11 mouse cellular contexts compared by ENCODE assay signal in genomic region chr19:48368056-48368455, GRCm38 (mm10).
DNase-seq lines count a peak whose midpoint lies in the region; ATAC-seq and TF ChIP-seq lines count a peak whose summit lies in the region.
"Had no signal": no experiment of that assay in that cellular context is flagged by ENCODE, and none has a peak within 500 bp of the region (broad histone marks: within the 10 kb centered on the region; RNA-seq: fewer than 3 reads in every experiment).

No protein-coding gene starts in this region.

- H3K27me3 ChIP-seq in forebrain, embryonic 14.5 days (replicated peaks; ENCODE audit: control insufficient read depth, insufficient read depth, low read length), result no peaks in the 10 kb centered on the region
- H3K27me3 ChIP-seq in forebrain, embryonic 11.5 days (ENCODE audit: control insufficient read depth, insufficient read depth, low read length), result no peaks in the 10 kb centered on the region
- H3K27me3 ChIP-seq in embryonic facial prominence, embryonic 15.5 days, result no peaks in the 10 kb centered on the region
- H3K27me3 ChIP-seq in midbrain, postnatal 0 days (ENCODE audit: insufficient read depth, low read length), result no peaks in the 10 kb centered on the region
- no peaks in the 10 kb centered on the region for H3K27me3 ChIP-seq in kidney, embryonic 14.5 days (ENCODE audit: control insufficient read depth, insufficient read depth, low read length)

- no peak overlapping the region for H3K4me3 ChIP-seq in forebrain, embryonic 14.5 days (ENCODE audit: low read depth, low read length)
- H3K4me3 ChIP-seq in forebrain, embryonic 11.5 days (ENCODE audit: low read depth, low read length), result no peak overlapping the region
- H3K4me3 ChIP-seq in embryonic facial prominence, embryonic 15.5 days (replicated peaks), result no peak overlapping the region
- peak overlapping the region; percentile 37 for H3K4me3 ChIP-seq in layer of hippocampus, adult 2 months
- no peak overlapping the region for H3K4me3 ChIP-seq in midbrain, postnatal 0 days (ENCODE audit: low read depth, low read length)
- no peak overlapping the region for H3K4me3 ChIP-seq in kidney, embryonic 14.5 days (ENCODE audit: low read length)

- no peak overlapping the region for H3K27ac ChIP-seq in forebrain, embryonic 14.5 days (ENCODE audit: low read depth, low read length)
- H3K27ac ChIP-seq in forebrain, embryonic 11.5 days (ENCODE audit: low read depth, low read length), result no peak overlapping the region
- no peak overlapping the region for H3K27ac ChIP-seq in embryonic facial prominence, embryonic 15.5 days (replicated peaks)
- H3K27ac ChIP-seq in layer of hippocampus, adult 2 months, result peak overlapping the region; percentile 56
- H3K27ac ChIP-seq in midbrain, postnatal 0 days (ENCODE audit: low read depth, low read length), result no peak overlapping the region
- H3K27ac ChIP-seq in kidney, embryonic 14.5 days (ENCODE audit: low read depth, low read length), result no peak overlapping the region

- WGBS in forebrain, embryonic 14.5 days, result 44% methylated on average over 10 of the region's 10 CpGs
- 69% methylated on average over 10 of the region's 10 CpGs for WGBS in forebrain, embryonic 11.5 days
- 17% methylated on average over 10 of the region's 10 CpGs for WGBS in embryonic facial prominence, embryonic 15.5 days
- 35% methylated on average over 10 of the region's 10 CpGs for WGBS in midbrain, postnatal 0 days
- whole genome bisulfite sequencing in kidney, embryonic 14.5 days, result 59% methylated on average over 10 of the region's 10 CpGs

- H3K36me3 ChIP-seq in forebrain, embryonic 14.5 days (ENCODE audit: control insufficient read depth, insufficient read depth, low read length), result no peaks in the 10 kb centered on the region
- no peaks in the 10 kb centered on the region for H3K36me3 ChIP-seq in forebrain, embryonic 11.5 days (ENCODE audit: control insufficient read depth, insufficient read depth, low read length)
- H3K36me3 ChIP-seq in embryonic facial prominence, embryonic 15.5 days, result no peaks in the 10 kb centered on the region
- H3K36me3 ChIP-seq in midbrain, postnatal 0 days (ENCODE audit: insufficient read depth, low read length), result no peaks in the 10 kb centered on the region
- no peaks in the 10 kb centered on the region for H3K36me3 ChIP-seq in kidney, embryonic 14.5 days (ENCODE audit: control insufficient read depth, insufficient read depth, low read length)

- peak; percentile 52 for DNase-seq in forebrain, embryonic 14.5 days (ENCODE audit: low spot score)
- no peak for DNase-seq in forebrain, embryonic 11.5 days (ENCODE audit: low spot score)
- peak; percentile 28 to 39 for DNase-seq in layer of hippocampus, adult 2 months (ENCODE audit: low spot score in 2 of 2)
- peak; percentile 36 for DNase-seq in midbrain, postnatal 0 days (ENCODE audit: low spot score)
- DNase-seq in lung, postnatal 10 days, result no peak
- DNase-seq in spleen, adult 18-20 months, result no peak
- DNase-seq: adrenal gland, postnatal 14 days; cerebellum, postnatal 14 days; liver, postnatal 0 days had no signal

- H3K4me2 ChIP-seq in forebrain, embryonic 14.5 days (ENCODE audit: low read length), result no peak overlapping the region
- no peak overlapping the region for H3K4me2 ChIP-seq in forebrain, embryonic 11.5 days (ENCODE audit: low read depth, low read length, severe bottlenecking)
- 0 out of 2 replicates have a peak overlapping the region, but pooled peaks have one; percentile 4 for H3K4me2 ChIP-seq in embryonic facial prominence, embryonic 15.5 days (replicated peaks)
- peak overlapping the region; percentile 5; the same call in 1 of the 2 replicates for H3K4me2 ChIP-seq in midbrain, postnatal 0 days (ENCODE audit: low read depth, low read length, poor library complexity, severe bottlenecking)
- H3K4me2 ChIP-seq in kidney, embryonic 14.5 days (replicated peaks; ENCODE audit: low read depth, low read length), result no peak overlapping the region

- no peaks in the 10 kb centered on the region for H3K9me3 ChIP-seq in forebrain, embryonic 14.5 days (replicated peaks; ENCODE audit: control insufficient read depth, low read length)
- no peaks in the 10 kb centered on the region for H3K9me3 ChIP-seq in forebrain, embryonic 11.5 days (ENCODE audit: control insufficient read depth, low read length)
- H3K9me3 ChIP-seq in embryonic facial prominence, embryonic 15.5 days (replicated peaks), result no peaks in the 10 kb centered on the region
- H3K9me3 ChIP-seq in midbrain, postnatal 0 days (ENCODE audit: low read length), result no peaks in the 10 kb centered on the region
- no peaks in the 10 kb centered on the region for H3K9me3 ChIP-seq in kidney, embryonic 14.5 days (ENCODE audit: control insufficient read depth, low read length)

- H3K4me1 ChIP-seq in forebrain, embryonic 14.5 days (ENCODE audit: control insufficient read depth, insufficient read depth, low read length), result no peaks in the 10 kb centered on the region
- H3K4me1 ChIP-seq in forebrain, embryonic 11.5 days (replicated peaks; ENCODE audit: control insufficient read depth, insufficient read depth, low read length), result no peaks in the 10 kb centered on the region
- H3K4me1 ChIP-seq in embryonic facial prominence, embryonic 15.5 days, result no peaks in the 10 kb centered on the region
- H3K4me1 ChIP-seq in midbrain, postnatal 0 days (ENCODE audit: insufficient read depth, low read length), result no peaks in the 10 kb centered on the region; the same call in 1 of the 2 replicates
- no peaks in the 10 kb centered on the region for H3K4me1 ChIP-seq in kidney, embryonic 14.5 days (ENCODE audit: control insufficient read depth, insufficient read depth, low read length)

- TF ChIP-seq CTCF in layer of hippocampus, adult 2 months (conservative IDR thresholded peaks at IDR 0.05), result no peak
- no peak for TF ChIP-seq CTCF in midbrain, postnatal 0 days (IDR thresholded peaks at IDR 0.05)

- no peak overlapping the region for H3K9ac ChIP-seq in forebrain, embryonic 14.5 days (ENCODE audit: low read length)
- H3K9ac ChIP-seq in forebrain, embryonic 11.5 days (ENCODE audit: low read length), result no peak overlapping the region
- H3K9ac ChIP-seq in embryonic facial prominence, embryonic 15.5 days, result no peak overlapping the region
- H3K9ac ChIP-seq in midbrain, postnatal 0 days (replicated peaks; ENCODE audit: low read length, poor library complexity, severe bottlenecking), result no peak overlapping the region
- no peak overlapping the region for H3K9ac ChIP-seq in kidney, embryonic 14.5 days (ENCODE audit: low read depth, low read length)
- H3K9ac ChIP-seq: liver, postnatal 0 days had no signal

- ATAC-seq in forebrain, embryonic 14.5 days, result no peak
- no peak for ATAC-seq in forebrain, embryonic 11.5 days (replicated peaks; ENCODE audit: low FRiP score)
- no peak for ATAC-seq in embryonic facial prominence, embryonic 15.5 days (ENCODE audit: insufficient number of reproducible peaks, low FRiP score, low TSS enrichment, low read depth)
- ATAC-seq in midbrain, postnatal 0 days (ENCODE audit: low FRiP score), result no peak
- ATAC-seq in kidney, embryonic 14.5 days (ENCODE audit: low FRiP score, low TSS enrichment), result no peak
- ATAC-seq: liver, postnatal 0 days had no signal

Comparison
In these comparisons a context has a peak if more than half of its experiments do, and no peak if none do; other contexts are left out.
1. DNase-seq: peak in forebrain, embryonic 14.5 days (single experiment), layer of hippocampus, adult 2 months (2 of 2) and midbrain, postnatal 0 days (single experiment); none in forebrain, embryonic 11.5 days (single experiment), lung, postnatal 10 days (single experiment) and spleen, adult 18-20 months (0 of 2).
2. H3K4me2 ChIP-seq: peak in embryonic facial prominence, embryonic 15.5 days (single experiment) and midbrain, postnatal 0 days (single experiment); none in forebrain, embryonic 14.5 days (single experiment), forebrain, embryonic 11.5 days (single experiment) and kidney, embryonic 14.5 days (single experiment).